Mouse (Mus musculus) kidney, adult 2 months (tissue): ENCODE results near the gene Slamf6.

ENCODE experiments used
- CTCF ChIP-seq: fragments of 200-500 bp; conservative IDR thresholded peaks from 2 replicates; pipeline ENCODE4 v1.5.1; 2011; ENCODE audit warnings: low read depth, mild to moderate bottlenecking, control low read depth, low read length, moderate library complexity, mixed read lengths; ENCODE audit not compliant: insufficient read depth, insufficient read length
- POLR2A ChIP-seq: fragments of 200-500 bp; IDR thresholded peaks from one replicate; pipeline ENCODE4 v1.6.1; 2011; ENCODE audit warnings: low read depth, low read length, control low read depth

DNA sequence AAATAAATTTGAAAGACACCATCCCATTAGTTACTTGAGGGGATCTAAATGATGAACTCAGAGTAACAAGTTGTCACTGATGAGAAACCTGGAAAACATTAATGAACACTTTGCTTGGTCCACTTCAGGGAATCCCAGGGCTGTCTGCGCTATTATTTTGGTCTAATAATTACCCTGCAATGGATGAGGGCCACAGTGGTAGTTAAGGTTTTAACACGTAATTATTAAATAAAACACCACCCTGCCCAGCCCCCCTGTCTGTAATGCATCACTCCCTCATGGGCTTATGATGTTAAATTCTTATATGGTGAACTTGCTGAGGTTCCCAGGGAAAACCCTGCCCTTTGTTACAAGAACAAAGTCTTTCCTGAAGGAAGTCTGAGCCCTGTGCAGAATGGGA lies 74.6 kb downstream of the Slamf6 start:
- TF ChIP-seq CTCF: no peak
- TF ChIP-seq POLR2A: no peak
